Mouse (Mus musculus): ENCODE data around the gene Vmn1r142. TPM values are rescaled to one million over a fixed set of nuclear protein-coding genes. Genes with fewer than 3 reads are reported as not detected.

Gene Vmn1r142
- total RNA-seq (2023): not detected

GRCm38 (mm10) chr7:22163935-22164334 is at the start of gene Vmn1r142:
Vmn1r142 (minus strand) TSS chr7:22164035.

GRCm38 (mm10) chr7:22201164-22201563 is 37.3 kb upstream of the Vmn1r142 start, which contains the start of gene Gm8653:
Gm8653 (minus strand) TSS chr7:22201264.

GRCm38 (mm10) chr7:22189077-22189476 is 25.2 kb upstream of the Vmn1r142 start, which contains the start of gene Vmn1r143:
Vmn1r143 (plus strand) TSS chr7:22189377.

GRCm38 (mm10) chr7:22134641-22135040 is 29.2 kb downstream of the Vmn1r142 start, which contains the start of gene Gm10666:
Gm10666 (minus strand) TSS chr7:22134741.

GRCm38 (mm10) chr7:22118145-22118544 is 45.7 kb downstream of the Vmn1r142 start, which contains the start of gene Gm16451:
Gm16451 (minus strand) TSS chr7:22118245.

Other genes starting within 250 kb of the Vmn1r142 start
- gene Gm5891, start 242.7 kb downstream of the Vmn1r142 start, total RNA-seq (2023): not detected
- gene Vmn1r137, start 169.4 kb downstream of the Vmn1r142 start, total RNA-seq (2023): not detected
- not detected for gene Vmn1r138, start 135.1 kb downstream of the Vmn1r142 start, total RNA-seq (2023)
- not detected for gene Gm6176, start 107.7 kb downstream of the Vmn1r142 start, total RNA-seq (2023)
- not detected for gene Vmn1r139, start 95.0 kb downstream of the Vmn1r142 start, total RNA-seq (2023)
- gene Gm16451, start 45.8 kb downstream of the Vmn1r142 start, total RNA-seq (2023): not detected
- not detected for gene Gm10666, start 29.3 kb downstream of the Vmn1r142 start, total RNA-seq (2023)
- gene Vmn1r143, start 25.3 kb upstream of the Vmn1r142 start, total RNA-seq (2023): not detected
- not detected for gene Gm8653, start 37.2 kb upstream of the Vmn1r142 start, total RNA-seq (2023)
- not detected for gene Gm8453, start 65.4 kb upstream of the Vmn1r142 start, total RNA-seq (2023)
- gene Gm4187, start 165.7 kb upstream of the Vmn1r142 start, total RNA-seq (2023): not detected
- not detected for gene Gm8660, start 207.0 kb upstream of the Vmn1r142 start, total RNA-seq (2023)
- gene Vmn1r148, start 249.5 kb upstream of the Vmn1r142 start, total RNA-seq (2023): not detected

Measured in neutrophil, adult 83 days (primary cell).